Mouse (Mus musculus) hindbrain, postnatal 0 days (tissue): ENCODE measurements at regions not wholly inside any gene's neighbourhood (a gene's known extent, or its start where the extent isn't known, plus 50 kb on each side); places are given as distances from the start of the nearest gene placed in this dataset.

Experiments used
- ATAC-seq: fragments of 200-750 bp; cut with Nextera tagmentation; 2 replicates; pipeline ENCODE4 v1.8.0; 2017; ENCODE audit warnings: mild to moderate bottlenecking, moderate TSS enrichment, moderate library complexity
- DNase-seq: peaks from one replicate; pipeline ENCODE4 v3.0.0-alpha.2; 2015; ENCODE audit warnings: low spot score
- H3K27ac ChIP-seq: fragments of 300-500 bp; sonication (generic); 2 replicates; pipeline ENCODE4 v1.5.1; 2014; ENCODE audit warnings: mild to moderate bottlenecking
- H3K27me3 ChIP-seq: fragments of 300-500 bp; sonication (generic); 2 replicates; pipeline ENCODE4 v1.6.1; 2014; ENCODE audit warnings: low read length, mixed read lengths; ENCODE audit not compliant: insufficient read depth
- H3K36me3 ChIP-seq: fragments of 300-500 bp; sonication (generic); 2 replicates; pipeline ENCODE4 v1.6.1; 2014; ENCODE audit warnings: low read length, mixed read lengths; ENCODE audit not compliant: insufficient read depth
- H3K4me1 ChIP-seq: fragments of 300-500 bp; sonication (generic); 2 replicates; pipeline ENCODE4 v1.6.1; 2014; ENCODE audit warnings: antibody characterized with exemption, low read length, mixed read lengths; ENCODE audit not compliant: insufficient read depth
- H3K4me2 ChIP-seq: fragments of 300-500 bp; sonication (generic); 2 replicates; pipeline ENCODE4 v1.6.1; 2014; ENCODE audit warnings: low read depth, mild to moderate bottlenecking, low read length, moderate library complexity, mixed read lengths
- H3K4me3 ChIP-seq: fragments of 300-500 bp; sonication (generic); 2 replicates; pipeline ENCODE4 v1.5.1; 2014; ENCODE audit warnings: low read length
- H3K9ac ChIP-seq: fragments of 300-500 bp; sonication (generic); replicated peaks from 2 replicates; pipeline ENCODE4 v1.6.1; 2014; ENCODE audit warnings: mild to moderate bottlenecking, low read length, moderate library complexity, mixed read lengths
- H3K9me3 ChIP-seq: fragments of 300-500 bp; sonication (generic); 2 replicates; pipeline ENCODE4 v1.6.1; 2016; ENCODE audit warnings: low read length, mixed read lengths
- CTCF ChIP-seq: IDR thresholded peaks from 2 replicates; pipeline ENCODE4 v1.5.1; 2016; ENCODE audit warnings: antibody characterized with exemption, control low read depth, low read depth
- WGBS: fragments of 180-500 bp; shearing (Covaris S2); extraction: QIAGEN DNeasy Blood & Tissue Kit; methylation state at CpG from one replicate; pipeline ENCODE4 v1.1.7; 2014; 5-methylcytosine and 5-hydroxymethylcytosine counted together

DNA sequence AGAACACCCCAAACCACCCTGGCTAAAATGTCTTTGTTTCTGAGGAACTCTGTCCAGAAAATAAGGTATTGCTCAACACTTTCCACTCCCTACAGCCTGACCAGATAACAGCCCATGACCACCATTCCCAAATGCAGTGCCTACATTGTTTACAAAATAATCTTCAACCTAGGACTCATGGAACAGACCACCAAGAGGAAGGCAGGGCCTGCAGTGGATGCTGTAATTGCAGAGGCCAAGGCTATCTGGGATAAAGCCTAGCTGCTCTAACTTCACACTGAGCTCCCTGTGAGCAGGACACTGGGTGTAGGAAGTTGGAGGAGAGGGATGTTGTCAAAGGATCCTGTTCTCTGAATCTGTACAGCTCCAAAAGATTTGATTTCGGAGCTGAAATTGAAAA lies 126.7 kb upstream of the Zfp648 start:
- Histone ChIP-seq H3K36me3 (no peaks in the 10 kb centered on the region), H3K9ac (no peak overlapping the region), H3K4me2 (no peak overlapping the region), H3K27ac (no peak overlapping the region), H3K27me3 (no peaks in the 10 kb centered on the region), H3K9me3 (no peaks in the 10 kb centered on the region), H3K4me3 (no peak overlapping the region), H3K4me1 (no peaks in the 10 kb centered on the region)
- ATAC-seq (no peak), DNase-seq (no peak)
- no peak for TF ChIP-seq CTCF
- 93% methylated on average over 1 of the region's 1 CpGs for WGBS

DNA sequence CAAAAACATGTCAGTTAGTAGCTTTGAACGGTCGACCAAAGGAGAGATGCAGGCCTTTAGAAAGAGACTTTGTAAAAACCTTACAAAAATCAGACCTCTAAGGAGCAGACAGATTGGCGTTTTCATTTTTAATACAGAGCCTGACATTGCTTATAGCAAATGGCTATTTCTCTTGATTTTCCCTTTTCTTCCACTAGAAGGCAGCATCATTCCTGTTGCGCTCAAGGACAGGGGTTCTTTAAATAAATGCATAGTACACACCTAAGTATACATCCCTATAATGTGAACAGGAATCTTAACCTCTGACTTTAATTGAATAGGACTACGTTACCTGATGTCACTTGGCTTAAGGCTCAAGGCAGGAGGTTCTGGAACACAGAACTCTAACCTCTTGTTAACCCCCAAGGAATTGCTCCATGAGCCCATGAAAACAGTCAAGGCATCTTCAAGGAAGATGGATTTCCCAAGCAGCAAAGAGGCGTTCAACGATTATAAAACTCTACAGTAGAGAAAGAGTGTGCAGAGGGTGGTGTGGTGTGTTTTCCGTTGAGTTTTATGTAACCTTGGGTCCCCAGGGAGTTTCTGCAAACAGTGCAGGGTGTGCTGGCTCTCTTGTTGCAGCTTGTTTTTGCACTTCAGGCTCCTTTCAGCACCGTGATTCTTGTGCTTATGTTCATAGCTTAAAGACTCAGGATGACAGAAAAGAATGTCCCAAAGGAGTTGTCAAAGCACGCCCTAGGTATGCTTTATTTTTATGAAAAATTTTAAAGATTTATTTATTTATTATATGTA lies 124.1 kb upstream of the Zfp648 start:
- TF ChIP-seq CTCF = peak; percentile 58
- Histone ChIP-seq H3K4me1 (no peaks in the 10 kb centered on the region), H3K27ac (no peak overlapping the region), H3K4me2 (no peak overlapping the region), H3K36me3 (no peaks in the 10 kb centered on the region), H3K27me3 (no peaks in the 10 kb centered on the region), H3K9me3 (no peaks in the 10 kb centered on the region), H3K9ac (no peak overlapping the region), H3K4me3 (no peak overlapping the region)
- whole genome bisulfite sequencing = 77% methylated on average over 10 of the region's 10 CpGs
- no peak for ATAC-seq
- DNase-seq = peak; percentile 20

DNA sequence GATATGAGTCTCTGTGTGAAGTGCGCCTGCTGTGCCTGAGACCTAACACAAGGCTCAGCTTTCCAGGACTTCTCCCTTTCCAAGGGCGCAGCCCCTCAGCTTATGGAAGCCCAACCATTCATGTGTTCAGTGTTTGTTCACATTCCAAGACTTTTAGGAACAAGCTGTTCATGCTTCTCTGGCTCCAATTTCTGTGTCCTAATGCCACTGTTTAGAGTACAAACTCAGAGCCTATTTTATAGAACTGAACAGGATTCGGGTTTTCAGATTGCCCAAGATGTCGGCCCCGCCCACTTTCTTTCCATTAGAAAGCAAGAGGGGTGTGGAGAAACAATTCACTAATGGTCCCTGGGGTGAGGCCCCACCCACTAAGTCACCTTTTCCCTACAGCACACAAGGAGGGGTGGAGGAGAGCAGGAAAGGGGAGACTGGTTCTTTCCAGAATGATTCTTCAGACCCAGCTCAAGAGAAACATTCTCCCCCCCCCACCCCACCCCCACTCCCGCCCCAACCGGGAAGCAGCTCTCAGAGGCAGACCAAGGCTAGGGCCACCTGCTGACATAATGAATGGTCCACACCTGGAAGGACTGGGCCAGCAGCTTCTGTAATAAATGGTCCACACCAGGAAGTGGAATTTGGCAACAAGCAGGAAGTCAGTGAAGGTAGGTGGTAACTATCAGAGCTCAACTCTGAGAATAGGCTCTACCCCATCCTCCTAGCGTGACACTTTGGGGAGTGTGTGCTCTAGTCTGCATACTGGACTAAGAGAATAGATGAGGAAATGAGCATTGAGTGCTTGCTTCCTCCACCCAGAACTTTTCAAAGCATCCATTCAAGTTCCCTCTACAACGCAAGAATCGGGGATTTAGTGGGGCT lies 120.2 kb upstream of the Zfp648 start:
- no peak for TF ChIP-seq CTCF
- Histone ChIP-seq H3K27ac (no peak overlapping the region), H3K4me2 (no peak overlapping the region), H3K36me3 (no peaks in the 10 kb centered on the region), H3K27me3 (no peaks in the 10 kb centered on the region), H3K9ac (no peak overlapping the region), H3K9me3 (no peaks in the 10 kb centered on the region), H3K4me3 (no peak overlapping the region), H3K4me1 (no peaks in the 10 kb centered on the region)
- DNase-seq (peak; percentile 2), ATAC-seq (no peak)
- WGBS = 55% methylated on average over 10 of the region's 10 CpGs

DNA sequence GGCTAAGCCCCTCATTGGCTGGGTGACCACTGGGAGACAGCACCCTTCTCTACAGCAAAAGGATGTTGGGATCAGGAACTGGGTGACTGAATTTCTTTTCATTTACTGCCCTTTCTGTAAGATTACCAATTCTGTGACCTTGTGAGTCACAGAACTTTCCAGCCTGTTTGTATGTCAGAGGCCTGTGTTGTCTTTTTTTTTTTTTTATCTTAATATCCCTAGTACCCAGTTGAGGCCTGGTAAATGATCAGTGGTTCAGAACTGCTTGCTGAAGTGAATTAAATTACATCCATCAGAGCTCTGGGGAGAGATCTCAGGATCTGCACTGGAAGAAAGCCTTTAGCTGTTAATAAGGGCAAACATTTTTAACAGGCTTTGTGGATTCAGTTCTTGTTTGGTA lies 114.8 kb upstream of the Zfp648 start:
- Histone ChIP-seq H3K9ac (no peak overlapping the region), H3K27me3 (no peaks in the 10 kb centered on the region), H3K4me3 (no peak overlapping the region), H3K9me3 (no peaks in the 10 kb centered on the region), H3K27ac (no peak overlapping the region), H3K4me1 (no peaks in the 10 kb centered on the region), H3K36me3 (no peaks in the 10 kb centered on the region), H3K4me2 (no peak overlapping the region)
- TF ChIP-seq CTCF = no peak
- no peak for DNase-seq
- ATAC-seq = no peak

DNA sequence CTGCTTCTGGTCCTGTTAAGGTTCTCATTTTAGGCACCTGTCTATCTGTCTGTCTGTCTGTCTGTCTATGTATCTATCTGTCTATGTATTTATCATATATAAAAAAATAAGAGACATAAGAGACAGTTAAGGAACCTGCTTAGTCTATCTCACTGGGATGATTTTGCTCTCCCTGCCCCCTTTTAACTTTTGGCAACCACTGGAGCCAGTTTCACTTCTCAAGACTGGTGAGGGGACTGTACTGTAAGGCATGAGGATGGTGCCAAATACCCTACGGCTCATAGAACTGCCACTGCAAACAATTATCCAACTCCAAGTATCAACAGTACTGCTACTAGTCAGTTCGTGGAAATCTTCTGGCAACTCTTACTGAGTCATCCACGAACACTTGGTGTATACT lies 111.2 kb upstream of the Zfp648 start:
- no peak overlapping the region for H3K4me3 ChIP-seq
- WGBS = 89% methylated on average over 3 of the region's 3 CpGs
- H3K27me3 ChIP-seq = no peaks in the 10 kb centered on the region
- H3K36me3 ChIP-seq = no peaks in the 10 kb centered on the region
- H3K9ac ChIP-seq = no peak overlapping the region
- TF ChIP-seq CTCF = no peak
- no peaks in the 10 kb centered on the region for H3K4me1 ChIP-seq
- DNase-seq (no peak), ATAC-seq (no peak)
- H3K4me2 ChIP-seq = no peak overlapping the region
- H3K9me3 ChIP-seq = no peaks in the 10 kb centered on the region
- H3K27ac ChIP-seq = no peak overlapping the region

DNA sequence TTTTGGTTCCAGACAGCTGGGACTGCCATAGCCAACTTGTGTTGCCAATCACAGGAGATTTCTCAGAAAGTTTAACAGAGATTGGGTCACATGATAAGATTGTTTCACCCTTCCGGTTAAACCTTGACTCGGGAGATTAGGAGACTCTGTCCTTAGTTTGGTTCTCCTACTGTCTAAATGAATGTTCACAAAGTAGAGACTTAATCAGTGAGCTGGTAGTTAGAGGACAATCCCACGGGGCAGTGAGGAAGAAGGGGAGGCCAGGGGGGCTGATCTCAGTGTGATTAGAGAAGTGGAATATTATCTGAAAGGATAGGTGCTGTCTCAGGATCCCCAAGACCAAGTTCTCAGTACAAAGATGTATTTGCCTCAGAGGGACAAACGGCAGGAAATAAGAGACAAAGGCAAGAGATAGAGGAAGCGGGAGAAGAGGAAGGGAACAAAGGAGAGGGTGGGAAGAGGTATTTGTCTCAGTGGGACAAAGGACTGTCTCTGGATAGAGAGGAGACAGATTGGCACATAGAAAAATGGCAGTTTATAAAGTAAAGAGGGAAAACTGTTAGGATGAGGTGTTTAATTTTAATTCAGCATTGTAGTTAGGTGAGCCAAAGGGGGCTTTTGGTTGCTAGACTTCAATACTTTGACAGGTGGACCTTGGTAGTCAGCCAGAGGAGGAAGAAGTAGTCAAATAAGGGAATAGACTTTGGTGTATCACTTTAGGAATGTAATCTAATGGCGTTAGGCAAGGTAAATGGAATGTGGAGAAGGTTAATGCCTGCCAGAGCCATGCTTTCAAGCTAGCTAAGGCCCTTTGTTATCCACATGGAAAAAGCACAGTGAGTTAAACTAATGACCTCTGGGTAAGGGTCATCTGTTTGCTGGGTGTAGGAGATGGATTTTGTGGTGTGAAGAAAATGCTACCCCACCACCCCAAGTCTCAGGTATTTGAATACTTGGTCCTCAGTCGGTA lies 110.2 kb upstream of the Zfp648 start:
- Histone ChIP-seq H3K27me3 (no peaks in the 10 kb centered on the region), H3K36me3 (no peaks in the 10 kb centered on the region), H3K9ac (no peak overlapping the region), H3K4me1 (no peaks in the 10 kb centered on the region), H3K4me2 (no peak overlapping the region), H3K9me3 (no peaks in the 10 kb centered on the region), H3K4me3 (no peak overlapping the region), H3K27ac (no peak overlapping the region)
- no peak for TF ChIP-seq CTCF
- no peak for ATAC-seq
- WGBS = 65% methylated on average over 7 of the region's 7 CpGs
- no peak for DNase-seq
